In the genomic region with DNA sequence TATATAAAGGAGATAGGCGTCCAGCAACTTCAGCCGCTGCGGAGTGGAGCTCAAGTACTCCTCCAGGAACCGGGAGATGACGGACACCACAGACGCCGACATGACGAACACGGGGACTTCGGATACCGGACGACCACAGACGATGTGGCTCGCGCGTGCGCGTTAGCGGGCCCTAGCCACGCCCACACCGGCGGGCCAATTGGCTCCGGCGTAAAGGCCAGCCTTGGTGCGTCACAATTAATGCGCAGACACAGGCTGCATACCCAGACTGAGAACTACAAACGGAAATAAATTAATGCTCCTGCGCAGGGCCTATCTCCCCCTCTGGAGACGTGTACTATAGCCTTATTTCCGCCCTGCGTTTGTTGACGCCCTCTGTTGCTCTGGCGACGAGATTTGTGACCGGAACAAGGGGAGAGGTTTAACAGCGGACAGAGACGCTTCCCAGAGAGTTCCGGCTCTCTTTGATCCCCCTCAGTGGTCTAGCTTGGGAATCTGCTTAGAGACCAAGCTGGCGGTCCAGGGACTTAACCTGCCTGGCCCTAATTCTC, we compare ENCODE assay signal across 7 mouse cellular contexts. TPM values are rescaled to one million over a fixed set of nuclear protein-coding genes. Genes with fewer than 3 reads are reported as not detected.
DNase-seq lines count a peak whose midpoint lies in the region; ATAC-seq lines count a peak whose summit lies in the region.

A gene (minus strand): TSS at position 364 of the 551 bp plus-strand sequence.
A gene (plus strand): TSS at position 448 of the 551 bp plus-strand sequence.

- peaks cover 36% of the 10 kb centered on the region for H3K4me1 ChIP-seq in embryonic facial prominence, embryonic 12.5 days
- 0 out of 2 replicates have a peak, but pooled peaks cover 5% of the 10 kb centered on the region for H3K4me1 ChIP-seq in limb, embryonic 11.5 days (ENCODE audit: control insufficient read depth, insufficient read depth, low read length)
- peaks cover 28% of the 10 kb centered on the region for H3K4me1 ChIP-seq in midbrain, embryonic 14.5 days (ENCODE audit: control insufficient read depth, insufficient read depth, low read length)

- DNase-seq in adrenal gland, postnatal 25 days, result peak; percentile 97
- peak; percentile 100 for DNase-seq in heart, adult 11 months
- DNase-seq in kidney, adult 18-20 months, result peak; percentile 98
- DNase-seq in limb, embryonic 11.5 days (ENCODE audit: low spot score), result peak; percentile 96
- DNase-seq in midbrain, embryonic 14.5 days, result peak; percentile 99
- DNase-seq in spleen, adult 18-20 months, result peak; percentile 97 to 98

- H3K36me3 ChIP-seq in embryonic facial prominence, embryonic 12.5 days, result no peaks in the 10 kb centered on the region; the same call in 1 of the 2 replicates
- H3K36me3 ChIP-seq in limb, embryonic 11.5 days (ENCODE audit: control insufficient read depth, insufficient read depth, low read length), result no peaks in the 10 kb centered on the region; the same call in 1 of the 2 replicates
- H3K36me3 ChIP-seq in midbrain, embryonic 14.5 days (ENCODE audit: control insufficient read depth, insufficient read depth, low read length), result peaks cover 3% of the 10 kb centered on the region; the same call in 1 of the 2 replicates

- peak within 1 kb of the TSS; percentile 84 for H3K4me3 ChIP-seq in embryonic facial prominence, embryonic 12.5 days
- peak within 1 kb of the TSS; percentile 77 for H3K4me3 ChIP-seq in limb, embryonic 11.5 days (ENCODE audit: low read depth, low read length)
- H3K4me3 ChIP-seq in midbrain, embryonic 14.5 days (replicated peaks; ENCODE audit: low read depth, low read length), result peak within 1 kb of the TSS; percentile 70

- ATAC-seq in embryonic facial prominence, embryonic 12.5 days (ENCODE audit: insufficient number of reproducible peaks, insufficient read depth, low FRiP score, low TSS enrichment), result peak; percentile 100
- ATAC-seq in limb, embryonic 11.5 days (ENCODE audit: insufficient number of reproducible peaks, low FRiP score, low TSS enrichment, low read depth), result peak; percentile 99
- ATAC-seq in midbrain, embryonic 14.5 days (ENCODE audit: low FRiP score, low TSS enrichment), result peak; percentile 100

- H3K9ac ChIP-seq in embryonic facial prominence, embryonic 12.5 days, result peak within 1 kb of the TSS; percentile 71
- peak within 1 kb of the TSS; percentile 74 for H3K9ac ChIP-seq in limb, embryonic 11.5 days (ENCODE audit: low read length)
- peak within 1 kb of the TSS; percentile 68 for H3K9ac ChIP-seq in midbrain, embryonic 14.5 days (replicated peaks; ENCODE audit: low read length)

- peak within 1 kb of the TSS; percentile 66 for H3K4me2 ChIP-seq in embryonic facial prominence, embryonic 12.5 days (replicated peaks)
- H3K4me2 ChIP-seq in limb, embryonic 11.5 days (ENCODE audit: low read depth, severe bottlenecking), result peak within 1 kb of the TSS; percentile 60
- peak within 1 kb of the TSS; percentile 70 for H3K4me2 ChIP-seq in midbrain, embryonic 14.5 days (ENCODE audit: low read length)

- no peaks in the 10 kb centered on the region for H3K27me3 ChIP-seq in embryonic facial prominence, embryonic 12.5 days
- H3K27me3 ChIP-seq in limb, embryonic 11.5 days (ENCODE audit: control insufficient read depth, insufficient read depth, low read length), result no peaks in the 10 kb centered on the region
- no peaks in the 10 kb centered on the region for H3K27me3 ChIP-seq in midbrain, embryonic 14.5 days (ENCODE audit: control insufficient read depth, insufficient read depth, low read length)

- WGBS in embryonic facial prominence, embryonic 12.5 days, result under 1% methylated on average over 39 of the region's 39 CpGs
- WGBS in limb, embryonic 11.5 days, result under 1% methylated on average over 39 of the region's 39 CpGs
- under 1% methylated on average over 39 of the region's 39 CpGs for WGBS in midbrain, embryonic 14.5 days

- no peaks in the 10 kb centered on the region for H3K9me3 ChIP-seq in embryonic facial prominence, embryonic 12.5 days
- no peaks in the 10 kb centered on the region for H3K9me3 ChIP-seq in limb, embryonic 11.5 days (ENCODE audit: control insufficient read depth, low read length)
- H3K9me3 ChIP-seq in midbrain, embryonic 14.5 days (ENCODE audit: control insufficient read depth, low read length), result no peaks in the 10 kb centered on the region

- H3K27ac ChIP-seq in embryonic facial prominence, embryonic 12.5 days, result peak within 1 kb of the TSS; percentile 75
- H3K27ac ChIP-seq in limb, embryonic 11.5 days (replicated peaks; ENCODE audit: low read depth, low read length), result peak within 1 kb of the TSS; percentile 45
- peak within 1 kb of the TSS; percentile 73 for H3K27ac ChIP-seq in midbrain, embryonic 14.5 days (replicated peaks; ENCODE audit: low read depth, low read length)

RNA-seq across cellular contexts. Expression of the first gene that starts in this region (rescaled TPM):
- total RNA-seq in adrenal gland, postnatal 25 days (2021), result 310 and 330 TPM in 2 replicates
- 264 and 270 TPM in 2 replicates for polyA plus RNA-seq in embryonic facial prominence, embryonic 12.5 days (2016; fragmentation: Nextera tagmentation; extraction: Ambion mirVana)
- 234 and 250 TPM in 2 replicates for polyA plus RNA-seq in limb, embryonic 11.5 days (2014; fragmentation: Nextera tagmentation; extraction: Ambion mirVana)
- 338 and 385 TPM in 2 replicates for polyA plus RNA-seq in midbrain, embryonic 14.5 days (2014; fragmentation: Nextera tagmentation; extraction: Ambion mirVana)

RNA-seq across cellular contexts. Expression of the second gene that starts in this region (rescaled TPM):
- 630 and 676 TPM in 2 replicates for total RNA-seq in adrenal gland, postnatal 25 days (2021)
- polyA plus RNA-seq in embryonic facial prominence, embryonic 12.5 days (2016; fragmentation: Nextera tagmentation; extraction: Ambion mirVana), result 51.5 and 51.9 TPM in 2 replicates
- 38.9 and 40.9 TPM in 2 replicates for polyA plus RNA-seq in limb, embryonic 11.5 days (2014; fragmentation: Nextera tagmentation; extraction: Ambion mirVana)
- 46.6 and 48.0 TPM in 2 replicates for polyA plus RNA-seq in midbrain, embryonic 14.5 days (2014; fragmentation: Nextera tagmentation; extraction: Ambion mirVana)

Comparison
In these comparisons a context has a peak if more than half of its experiments do, and no peak if none do; other contexts are left out.
1. Peak in every context shown above with its lines: DNase-seq, ATAC-seq, H3K4me3 ChIP-seq and H3K27ac ChIP-seq.